Mouse (Mus musculus): ENCODE measurements around the gene Mfap1a.

GRCm38 (mm10) chr2:121447006-121447405 lies 59.5 kb downstream of the Mfap1a start:
- TF ChIP-seq MYOD1 (IDR thresholded peaks at IDR 0.05; ENCODE audit: control insufficient read depth in 1 of 3, insufficient read length in 2 of 3, low read depth in 2 of 3) (no peak), POLR2A (IDR thresholded peaks at IDR 0.05; ENCODE audit: insufficient read length, low read depth) (no peak), USF1 (IDR thresholded peaks at IDR 0.05; ENCODE audit: low read depth) (no peak)
